Mouse (Mus musculus) liver, postnatal 0 days (tissue): ENCODE results near the gene Wrap73.

ENCODE experiments used
- CTCF ChIP-seq: sonication (generic); IDR thresholded peaks from 2 replicates; pipeline ENCODE4 v1.5.1; 2016; ENCODE audit warnings: antibody characterized with exemption, low read depth
- EP300 ChIP-seq: IDR thresholded peaks from 2 replicates; pipeline ENCODE4 v1.6.1; 2016; ENCODE audit warnings: antibody characterized with exemption, low read depth, mild to moderate bottlenecking

- TF ChIP-seq CTCF (no peak), EP300 (no peak)
Observed at GRCm38 (mm10) chr4:154197961-154198360, 55.8 kb downstream of the Wrap73 start.
